Mouse (Mus musculus): ENCODE results near the gene Kiz.
A peak's percentile ranks its signal among the peaks of the same experiment; 100 is the strongest.

The Kiz gene

DNA sequence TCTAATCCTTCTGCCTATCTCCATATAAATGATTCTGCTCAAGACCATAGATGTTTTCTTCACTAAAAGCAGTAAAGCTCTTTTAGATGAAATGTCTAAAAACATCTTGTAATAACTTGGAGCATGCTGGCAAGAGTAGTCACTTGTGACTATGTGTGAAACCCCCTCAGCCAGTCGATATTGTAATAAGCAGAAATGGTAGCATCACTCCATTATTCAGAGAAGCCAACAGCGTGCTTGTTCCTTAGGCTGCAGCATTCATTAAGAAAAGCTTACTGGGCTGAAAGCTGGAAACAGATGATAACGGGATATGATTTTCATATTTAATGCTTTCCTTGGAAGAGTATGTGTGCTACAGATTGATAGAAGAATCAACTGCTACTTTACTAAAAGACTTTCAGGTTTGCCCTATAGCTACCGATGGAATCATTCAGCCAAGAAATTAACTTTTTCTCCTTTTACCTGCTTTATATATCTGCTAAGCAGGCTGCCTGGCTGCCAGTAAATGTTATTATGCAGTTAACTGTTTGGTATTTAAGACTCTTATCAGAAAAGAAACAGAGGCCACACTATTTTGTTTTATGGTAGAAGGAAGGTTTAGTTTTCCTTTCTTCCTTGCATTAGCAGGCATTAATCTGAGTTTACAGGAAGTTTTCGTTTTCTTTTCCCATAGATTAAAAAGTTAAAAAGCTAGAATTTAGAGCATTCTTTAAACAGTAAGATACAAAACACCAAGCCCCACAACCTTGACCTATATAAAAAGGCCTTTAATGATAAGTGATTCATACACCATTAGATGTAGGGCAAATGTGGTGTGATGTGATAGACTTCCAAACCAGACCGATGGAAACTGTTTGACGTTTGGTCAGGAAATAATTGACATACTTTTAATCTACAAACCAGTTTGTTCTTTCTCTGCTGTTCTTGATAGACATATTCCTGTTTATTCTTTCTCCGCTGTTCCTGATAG lies 15.9 kb downstream of the Kiz start:
- no peak for DNase-seq

- no peak for DNase-seq
Measured at GRCm38 (mm10) chr2:146872697-146873096, 17.0 kb downstream of the Kiz start.

- DNase-seq = no peak
Measured at GRCm38 (mm10) chr2:146873881-146874441, 18.3 kb downstream of the Kiz start.

DNA sequence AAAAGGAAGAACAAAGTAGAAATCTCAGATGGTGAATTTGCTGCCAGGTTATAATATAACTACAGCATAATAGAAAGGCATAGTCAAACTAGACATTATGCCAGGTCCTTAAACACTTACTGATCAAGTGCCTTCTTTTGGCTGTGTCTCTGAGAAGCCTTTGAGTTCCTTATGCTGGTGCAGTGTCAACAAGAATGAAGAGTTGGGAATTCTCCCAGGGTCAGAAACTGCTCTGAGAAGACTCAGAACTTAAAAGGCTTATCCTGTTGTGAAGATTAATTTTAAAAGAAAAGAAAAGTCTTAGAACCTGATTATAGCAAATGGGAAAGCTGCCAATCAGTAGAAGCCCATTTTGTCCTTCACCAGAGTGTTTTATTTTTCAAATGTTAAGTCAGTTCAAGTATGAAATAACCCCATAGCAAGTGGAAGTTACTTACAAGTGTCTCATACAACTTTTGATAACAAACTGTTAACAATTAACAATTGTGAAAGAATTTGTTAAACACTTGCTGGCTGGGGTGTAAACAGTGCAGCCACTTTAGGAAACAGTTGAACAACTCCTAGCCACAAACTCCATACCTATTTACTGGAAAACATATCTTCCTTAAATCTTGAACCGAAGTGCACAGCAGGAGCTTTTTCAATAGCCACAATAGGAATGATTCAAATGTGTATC lies 21.9 kb downstream of the Kiz start:
- DNase-seq = no peak

- no peak for DNase-seq
Measured at GRCm38 (mm10) chr2:146881623-146882022, 26.0 kb downstream of the Kiz start.

DNA sequence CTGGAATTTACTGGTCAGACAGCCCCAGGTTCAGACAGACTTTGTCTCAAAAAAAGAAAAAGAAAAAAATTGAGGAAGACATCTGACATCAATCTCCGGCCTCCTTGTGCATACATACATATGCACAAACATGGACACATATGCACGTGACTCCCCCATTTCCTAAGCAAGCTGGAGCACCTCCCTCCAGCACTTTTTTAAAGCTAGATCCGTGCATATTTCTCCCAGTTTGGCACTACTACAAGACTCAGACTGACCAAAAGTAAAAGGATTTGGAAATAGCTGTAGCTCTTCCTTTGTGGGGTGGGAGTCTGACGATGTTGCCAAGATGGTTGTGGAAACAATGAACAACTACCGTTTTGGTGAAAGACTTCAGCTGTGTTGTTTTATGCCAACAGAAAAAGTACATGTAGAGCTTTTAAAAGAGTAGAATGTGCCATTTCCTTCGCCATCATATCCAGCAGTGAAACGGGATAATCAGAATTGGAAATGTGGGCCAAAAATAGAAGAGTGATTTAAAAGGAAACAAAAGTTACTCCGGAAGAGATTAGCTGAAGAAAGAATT lies 28.7 kb downstream of the Kiz start:
- DNase-seq = no peak

- DNase-seq = no peak
Measured at GRCm38 (mm10) chr2:146888786-146889414, 33.2 kb downstream of the Kiz start.

DNA sequence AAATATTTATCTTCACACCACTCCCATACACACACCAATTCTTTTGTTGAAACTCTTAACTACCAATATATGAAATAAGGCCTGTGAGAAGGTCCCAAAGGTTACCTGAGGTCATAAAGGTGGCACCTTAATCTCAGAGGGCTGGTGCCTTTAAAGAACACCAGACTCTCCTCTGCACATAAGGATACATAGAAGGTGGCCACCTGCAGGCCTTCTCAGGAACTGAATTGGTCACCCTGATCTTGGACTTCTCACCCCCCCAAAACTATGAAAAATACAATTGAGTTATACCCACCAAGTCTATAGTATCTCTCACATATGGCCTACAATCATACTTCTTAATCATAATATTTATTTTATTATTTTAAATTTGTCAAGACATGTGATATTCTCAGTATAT lies 43.3 kb downstream of the Kiz start:
- DNase-seq = no peak

GRCm38 (mm10) chr2:146916085-146916484 lies 60.4 kb downstream of the Kiz start:
- DNase-seq = no peak

DNA sequence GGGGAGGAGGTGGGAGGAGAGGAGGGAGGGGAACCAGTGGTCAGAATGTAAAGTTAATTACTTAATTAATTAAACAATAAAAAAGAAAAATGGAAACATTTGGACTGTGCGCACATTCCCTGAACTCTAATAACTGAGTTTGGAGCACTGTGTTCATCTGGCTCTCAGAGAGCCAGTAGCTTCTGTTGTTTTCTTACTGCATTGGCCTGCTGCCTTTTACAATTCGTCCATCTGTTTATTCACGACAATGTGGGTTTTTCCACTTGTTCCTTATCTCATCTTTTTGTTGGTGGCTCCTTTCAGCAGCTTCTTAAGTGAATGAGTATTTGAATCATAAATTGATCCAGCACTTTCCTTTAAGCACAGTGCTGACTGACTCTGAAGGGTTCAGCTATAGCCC lies 62.1 kb downstream of the Kiz start:
- no peak for DNase-seq

- DNase-seq = no peak
Measured at GRCm38 (mm10) chr2:146920375-146921160, 64.9 kb downstream of the Kiz start.

DNA sequence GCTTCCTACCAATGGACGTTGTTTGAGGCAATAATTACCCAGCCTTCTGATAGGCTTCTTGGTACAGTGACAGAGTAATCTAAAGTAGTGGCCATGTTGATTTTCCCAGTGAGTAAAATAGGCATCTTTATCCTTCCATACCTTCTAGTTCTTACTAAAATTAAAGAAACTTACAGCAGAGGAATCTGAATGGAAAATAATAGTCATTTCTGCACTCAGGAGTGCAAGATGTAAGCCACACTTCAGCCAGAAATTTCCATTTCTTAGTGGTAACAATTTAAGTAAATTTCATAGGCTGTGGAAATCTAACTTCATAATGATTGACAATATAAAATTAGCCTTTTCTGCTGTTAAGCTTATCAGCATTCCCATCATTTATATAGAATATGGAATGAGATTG lies 69.6 kb downstream of the Kiz start:
- no peak for DNase-seq

- no peak for DNase-seq
Measured at GRCm38 (mm10) chr2:146925846-146926245, 70.2 kb downstream of the Kiz start.

GRCm38 (mm10) chr2:146948223-146948776 lies 92.6 kb downstream of the Kiz start:
- no peak for DNase-seq

GRCm38 (mm10) chr2:146956366-146956765 lies 100.7 kb downstream of the Kiz start:
- DNase-seq = no peak

DNA sequence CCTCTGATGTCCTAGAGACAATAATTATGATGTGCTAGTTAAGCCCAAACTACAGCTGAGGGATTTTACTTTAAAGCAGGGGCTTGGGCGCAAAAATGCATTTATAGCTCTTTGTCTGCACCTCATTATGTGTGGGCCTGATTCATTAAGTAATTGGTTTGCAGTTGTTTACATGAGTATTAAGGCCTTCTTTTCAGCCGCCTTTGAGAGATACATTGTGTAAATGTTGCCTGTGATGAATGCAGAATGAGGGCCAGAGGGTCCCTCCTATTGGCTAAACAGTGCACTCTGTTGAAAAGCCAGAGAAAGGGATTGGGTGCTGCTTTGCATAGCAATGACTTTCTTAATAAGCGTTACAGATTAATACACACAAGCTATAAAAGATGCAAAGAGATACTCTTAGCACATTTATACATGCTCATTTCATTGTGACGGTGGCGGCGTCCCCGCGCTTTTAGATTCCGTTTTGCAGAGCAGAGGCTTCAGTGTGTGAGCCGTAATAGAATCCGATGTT lies 102.8 kb downstream of the Kiz start:
- peak in 1 of 2 experiments; percentile 12 for DNase-seq

DNA sequence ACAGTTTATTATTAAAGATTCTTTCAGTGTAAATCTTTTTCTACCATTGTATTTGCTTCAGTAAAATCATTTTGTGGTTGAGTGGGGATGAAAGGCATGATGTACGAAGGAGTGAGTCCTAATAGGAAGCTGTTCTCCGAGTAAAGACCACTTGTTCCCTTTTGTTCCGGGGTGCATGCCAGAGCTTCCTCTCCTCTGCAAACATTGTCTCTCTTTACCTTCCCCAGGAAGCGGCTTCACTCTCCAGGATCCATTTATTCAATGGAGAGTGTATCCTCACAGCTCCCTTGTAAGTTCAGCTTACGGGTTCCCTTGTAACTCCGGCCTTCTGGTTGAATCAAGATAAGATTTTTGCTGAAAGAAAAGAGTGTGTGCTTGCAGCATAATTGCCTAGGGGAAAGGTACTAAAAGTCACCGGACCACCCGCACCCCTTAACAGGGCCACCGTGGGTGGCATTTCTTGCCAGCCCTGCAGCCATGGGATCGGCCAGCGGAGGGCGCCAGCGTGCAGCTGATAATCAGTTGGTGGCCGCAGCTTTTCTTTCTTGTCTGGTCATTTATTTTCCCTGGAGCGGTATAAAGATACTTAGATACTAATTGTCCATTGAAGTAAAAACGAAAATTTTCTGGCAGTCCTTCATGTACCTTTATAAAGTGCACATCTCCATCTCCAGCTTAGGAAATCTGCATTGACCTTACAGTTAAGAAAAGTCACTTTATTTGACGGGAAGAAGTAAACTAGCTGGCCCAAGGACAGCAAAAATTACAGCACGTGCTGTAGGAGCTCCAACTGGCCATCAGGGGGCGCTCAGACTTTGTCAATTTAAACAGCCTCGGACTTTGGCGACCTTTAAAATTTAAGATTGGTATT lies 103.5 kb downstream of the Kiz start:
- DNase-seq = peak; percentile 82 to 86

DNA sequence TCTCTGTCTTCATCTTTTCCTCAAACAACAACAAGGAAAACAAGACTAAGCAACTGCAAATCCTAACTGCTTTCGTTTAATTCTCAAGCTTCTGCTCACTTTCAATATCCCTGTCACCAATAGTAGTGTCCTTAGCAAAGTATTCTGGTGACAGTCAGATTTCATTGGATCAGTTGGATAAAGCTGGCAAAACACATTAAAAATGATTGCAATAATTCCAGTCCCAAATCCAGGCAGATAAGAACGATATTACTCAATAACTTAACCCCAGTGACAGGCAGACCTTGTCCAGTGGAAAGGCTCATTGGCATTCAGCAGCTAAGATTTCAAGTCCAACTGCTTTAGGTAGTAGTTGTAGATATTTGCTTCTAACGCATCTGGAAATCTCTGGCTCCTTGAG lies 119.4 kb downstream of the Kiz start:
- DNase-seq = no peak

DNA sequence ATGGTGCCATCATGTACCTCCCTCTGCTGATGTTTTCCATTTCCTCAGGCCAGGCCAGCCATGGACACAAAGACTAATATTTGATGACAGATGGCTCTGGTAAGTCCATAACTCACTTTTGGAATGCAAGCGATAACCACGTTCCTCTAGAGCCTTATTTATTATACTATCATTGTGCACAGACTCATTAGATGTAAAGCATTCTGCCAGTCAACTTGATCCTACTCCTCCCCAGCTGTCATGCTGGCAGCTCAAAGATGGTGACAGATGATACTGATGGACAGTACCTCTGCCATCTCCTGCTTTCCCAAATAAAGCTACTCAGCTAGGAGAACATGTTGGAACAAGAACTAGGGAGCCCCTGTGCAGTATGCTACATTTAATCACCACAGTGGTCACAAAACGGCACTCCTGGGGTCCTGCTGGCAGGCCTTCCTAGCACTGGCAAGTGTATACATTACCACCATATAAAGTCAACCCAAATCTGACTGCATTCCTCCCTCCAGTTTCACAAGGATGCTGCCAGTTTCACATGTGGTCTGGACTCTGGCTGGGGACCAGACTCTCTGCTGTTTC lies 119.9 kb downstream of the Kiz start:
- no peak for DNase-seq

- no peak for DNase-seq
Measured at GRCm38 (mm10) chr2:146982786-146983185, 127.1 kb downstream of the Kiz start.
